Mouse (Mus musculus): ENCODE data around the gene Chchd6. TPM values are rescaled to one million over a fixed set of nuclear protein-coding genes. Genes with fewer than 3 reads are reported as not detected.

Chchd6 gene
- polyA plus RNA-seq, 1 experiment from 2014 or later: 164 TPM

Other genes with a start within 250 kb of the Chchd6 start
- 62.6 and 76.4 TPM in 2 replicates for gene Plxna1, start 233.0 kb downstream of the Chchd6 start, polyA plus RNA-seq (2014; fragmentation: Nextera tagmentation; extraction: Ambion mirVana)
- 16.3 and 17.6 TPM in 2 replicates for gene Txnrd3, start 48.3 kb upstream of the Chchd6 start, polyA plus RNA-seq (2014; fragmentation: Nextera tagmentation; extraction: Ambion mirVana)
- gene Vmn1r40, start 111.9 kb upstream of the Chchd6 start, polyA plus RNA-seq (2014; fragmentation: Nextera tagmentation; extraction: Ambion mirVana): not detected in 2 replicates
- gene Vmn1r41, start 145.1 kb upstream of the Chchd6 start, polyA plus RNA-seq (2014; fragmentation: Nextera tagmentation; extraction: Ambion mirVana): not detected in 2 replicates